Mouse (Mus musculus) frontal cortex, postnatal 25 days (tissue): Measurements from ENCODE around the gene Rtn2.
A peak's percentile ranks its signal among the peaks of the same experiment; 100 is the strongest.

Experiments
- DNase-seq, 2 experiments: peaks; one replicate each; pipeline ENCODE4 v3.0.0; 2022; ENCODE audit warnings: low spot score in 2 of 2

The Rtn2 gene

DNA sequence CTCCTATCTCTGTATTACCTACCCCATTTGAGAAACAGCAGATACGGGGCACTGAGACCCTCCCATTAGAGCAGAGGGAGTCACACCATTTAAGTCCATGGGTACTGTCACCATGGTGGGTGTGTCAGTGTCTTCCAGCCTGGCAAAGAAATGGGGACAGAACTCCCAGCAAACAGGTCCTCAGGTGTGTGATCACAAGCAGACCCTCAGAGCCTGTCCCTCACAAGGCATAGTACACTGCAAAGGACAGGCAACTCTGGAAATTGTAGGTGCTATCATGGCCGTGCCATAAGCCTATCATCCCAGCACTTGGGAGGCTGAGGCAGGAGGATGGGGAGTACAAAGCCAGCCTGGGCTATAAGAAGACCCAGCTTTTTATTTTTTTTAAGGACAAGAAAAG lies 35.8 kb downstream of the Rtn2 start:
- no peak for DNase-seq

DNA sequence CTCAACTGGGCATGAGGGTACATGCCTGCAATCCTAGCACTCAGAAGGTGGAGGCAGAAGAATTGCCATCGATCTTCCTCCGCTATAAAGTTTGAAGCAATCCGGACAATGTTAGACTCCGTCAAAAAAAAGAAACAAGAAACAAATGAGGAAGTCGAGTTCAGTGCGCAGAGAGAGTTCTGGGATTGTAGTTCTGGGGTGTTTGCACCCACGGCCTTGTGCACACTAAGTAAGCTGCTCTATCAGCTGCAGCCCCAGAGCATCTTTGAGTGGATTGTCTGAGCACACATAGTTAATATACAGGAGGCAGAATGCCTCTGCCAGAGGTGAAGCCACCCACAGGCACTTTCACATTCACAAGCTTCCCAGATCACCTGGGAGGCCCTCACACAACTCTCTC lies 36.3 kb downstream of the Rtn2 start:
- no peak for DNase-seq

DNA sequence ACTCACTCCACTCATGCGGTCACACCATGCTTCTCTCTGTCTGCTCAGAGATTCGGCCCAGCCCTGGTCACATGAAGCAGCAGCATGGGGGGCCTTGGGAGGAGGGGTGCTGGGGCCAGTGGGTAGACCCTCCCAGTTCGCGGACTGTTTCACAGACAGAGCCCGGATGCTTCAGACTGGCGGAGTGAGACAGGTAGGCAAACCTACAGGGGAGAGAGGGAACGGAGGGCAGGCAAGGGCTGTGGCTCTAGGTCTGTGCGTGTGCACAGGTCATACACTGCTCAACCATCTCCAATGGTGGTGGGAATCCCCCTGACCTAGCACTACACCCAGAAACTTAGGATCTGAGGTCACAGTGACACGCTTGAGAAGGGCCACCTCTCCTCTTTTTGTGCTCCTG lies 37.0 kb downstream of the Rtn2 start:
- DNase-seq = no peak

DNA sequence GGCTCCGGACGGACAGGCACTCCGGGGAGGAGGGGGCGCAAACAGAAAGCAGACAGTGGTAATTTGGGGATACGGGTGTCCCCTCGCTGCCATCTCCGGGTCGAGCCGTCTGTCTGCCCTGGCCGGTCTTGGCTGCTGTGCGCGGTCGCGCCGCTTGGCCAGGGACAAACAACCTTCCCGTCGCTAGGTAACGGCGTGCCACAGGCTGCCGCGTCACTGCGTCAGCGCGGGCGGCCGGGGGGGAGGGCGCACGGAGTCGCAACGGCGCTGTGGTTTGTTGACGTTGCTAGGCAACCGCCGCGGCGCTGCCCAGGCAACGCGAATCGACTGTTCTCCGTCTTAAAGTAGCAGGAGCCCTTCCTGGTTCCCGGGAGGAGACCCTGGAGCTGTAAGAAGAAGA lies 37.5 kb downstream of the Rtn2 start:
- DNase-seq = peak; percentile 82 to 87

DNA sequence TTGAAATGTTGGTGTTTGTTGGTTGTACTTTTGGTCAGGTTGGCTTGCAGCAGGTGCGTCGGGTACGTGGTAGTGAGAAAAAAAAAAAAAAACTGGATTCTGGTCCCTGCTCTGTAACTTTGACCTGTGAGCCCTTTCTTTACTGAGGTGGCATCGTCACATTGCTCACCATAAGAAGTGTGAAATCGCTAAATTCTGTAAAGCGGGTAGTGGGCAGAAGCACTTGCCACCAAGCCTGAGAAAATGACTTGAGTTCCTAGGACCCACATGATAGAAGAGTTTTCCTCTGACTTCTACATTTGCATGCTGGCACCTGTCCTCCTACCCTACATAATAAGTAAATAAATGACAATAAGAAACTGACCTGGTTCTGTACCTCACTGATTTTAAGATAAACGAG lies 38.2 kb downstream of the Rtn2 start:
- DNase-seq = no peak

DNA sequence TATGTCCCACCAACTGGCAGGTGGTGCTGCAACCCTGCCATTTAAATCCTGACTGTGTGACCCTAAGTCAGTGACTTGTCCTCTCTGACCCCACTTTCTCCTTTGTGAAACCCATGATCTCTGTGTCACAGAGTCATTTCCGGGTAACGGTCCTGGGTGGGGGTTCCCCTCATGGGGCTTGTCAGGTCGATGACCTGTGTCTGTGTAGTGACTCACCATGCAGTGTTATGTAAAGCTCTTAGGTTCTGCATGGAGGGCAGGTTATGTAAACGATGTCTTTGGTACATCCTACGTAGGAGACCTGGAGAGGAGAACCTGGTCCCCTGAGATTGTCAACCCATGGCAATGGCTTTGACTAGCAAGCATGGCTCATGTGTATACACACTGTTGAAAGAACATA lies 39.0 kb downstream of the Rtn2 start:
- DNase-seq = no peak

DNA sequence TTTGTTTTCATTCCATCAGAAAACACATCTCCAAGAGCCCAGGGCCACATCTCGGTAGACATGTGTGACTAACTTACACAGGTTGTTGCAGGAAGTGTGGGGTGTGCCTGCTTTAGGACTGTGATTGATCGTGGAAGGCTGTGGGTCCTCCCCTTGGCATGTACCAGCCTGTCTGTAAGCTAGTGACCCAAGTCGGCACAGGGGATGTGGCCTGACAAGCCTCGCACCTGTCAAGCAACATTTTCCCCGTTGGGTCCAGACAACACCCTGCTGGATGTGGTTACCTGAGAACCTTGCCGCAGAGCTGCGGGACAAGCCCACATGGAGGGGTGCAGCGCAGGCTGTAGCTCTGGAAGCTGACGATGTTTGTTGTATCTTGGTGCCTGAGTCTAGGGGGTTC lies 40.1 kb downstream of the Rtn2 start:
- DNase-seq = no peak

DNA sequence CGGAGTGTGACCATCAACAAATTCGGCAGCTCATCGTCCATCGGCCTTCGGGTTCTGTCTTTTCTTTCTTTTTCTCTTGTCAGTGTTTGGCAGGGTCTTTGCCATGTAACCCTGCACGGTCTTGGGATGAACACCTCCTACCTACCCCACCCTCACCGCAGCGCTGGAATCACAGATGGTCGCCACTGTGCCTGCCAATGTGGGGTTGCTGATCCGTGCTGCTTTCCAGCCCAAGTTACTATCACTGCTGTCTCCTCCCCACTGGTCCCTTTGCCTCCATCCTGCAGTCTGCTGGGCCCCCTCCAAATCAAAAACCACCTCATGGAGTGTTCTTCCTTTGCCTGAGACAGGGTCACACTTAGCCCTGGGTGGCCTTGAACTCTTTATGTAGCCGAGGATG lies 41.8 kb downstream of the Rtn2 start:
- DNase-seq = no peak

DNA sequence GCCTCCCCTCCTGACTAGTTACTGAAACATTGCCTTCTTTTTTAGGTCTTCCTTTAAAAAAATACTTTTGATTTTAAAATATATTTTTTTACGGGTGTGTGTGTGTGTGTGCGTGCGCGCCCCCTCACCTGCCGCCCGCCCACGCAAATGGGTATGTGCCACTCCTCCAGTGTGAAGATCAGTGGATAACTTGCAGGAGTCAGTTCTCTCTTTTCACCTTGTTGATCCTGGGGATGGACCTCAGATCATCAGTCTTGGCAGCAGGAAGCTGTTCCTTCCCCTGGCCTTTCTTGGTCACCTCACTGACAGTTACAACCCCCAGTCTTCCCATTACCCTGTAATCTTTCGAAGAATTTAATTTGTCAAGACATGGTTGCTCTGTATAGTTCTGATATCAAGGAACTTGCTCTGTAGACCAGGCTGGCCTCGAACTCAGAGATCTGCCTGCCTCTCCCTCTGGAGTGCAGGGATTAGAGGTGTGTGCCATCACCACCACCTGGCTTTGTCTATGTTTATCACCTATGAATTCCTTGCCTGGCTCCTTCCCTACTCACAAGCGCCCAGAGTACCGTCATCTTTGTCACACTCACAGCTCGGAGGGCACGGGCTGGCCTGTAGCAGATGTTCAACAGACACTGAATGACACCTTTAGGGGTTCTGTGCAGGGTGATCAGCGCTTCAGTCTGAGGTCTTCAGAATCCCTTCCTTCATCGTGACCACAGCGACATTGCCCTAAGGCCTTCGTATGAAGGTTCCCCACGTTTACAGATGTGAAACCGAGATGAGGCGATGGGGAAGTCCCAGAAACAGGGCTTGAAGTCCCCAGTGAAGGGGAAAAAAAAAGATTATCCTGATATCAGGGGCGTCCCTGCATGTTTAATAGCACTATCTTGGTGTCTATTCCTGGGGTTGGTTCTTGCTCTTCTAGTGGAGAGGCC lies 43.1 kb downstream of the Rtn2 start:
- no peak for DNase-seq

DNA sequence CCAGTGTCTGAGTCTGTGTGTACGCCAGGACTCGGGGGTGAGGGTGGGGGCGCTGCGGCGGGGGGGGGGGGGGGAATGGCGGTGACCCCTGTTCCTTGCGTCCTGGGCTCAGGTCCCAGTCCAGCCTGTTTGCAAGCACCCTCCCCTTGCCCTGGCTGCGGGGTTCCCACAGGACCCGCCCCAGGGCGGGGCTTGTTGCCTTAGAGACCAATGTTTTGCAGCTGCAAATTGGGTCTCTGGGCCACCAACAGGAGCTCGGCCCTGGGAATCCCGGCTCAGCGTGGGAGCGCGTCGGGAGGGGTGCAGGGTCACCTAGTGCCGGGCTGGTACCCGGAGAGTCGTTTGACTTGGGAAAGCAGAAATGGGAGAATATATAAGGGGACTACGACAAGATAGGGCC lies 43.9 kb downstream of the Rtn2 start:
- no peak for DNase-seq

DNA sequence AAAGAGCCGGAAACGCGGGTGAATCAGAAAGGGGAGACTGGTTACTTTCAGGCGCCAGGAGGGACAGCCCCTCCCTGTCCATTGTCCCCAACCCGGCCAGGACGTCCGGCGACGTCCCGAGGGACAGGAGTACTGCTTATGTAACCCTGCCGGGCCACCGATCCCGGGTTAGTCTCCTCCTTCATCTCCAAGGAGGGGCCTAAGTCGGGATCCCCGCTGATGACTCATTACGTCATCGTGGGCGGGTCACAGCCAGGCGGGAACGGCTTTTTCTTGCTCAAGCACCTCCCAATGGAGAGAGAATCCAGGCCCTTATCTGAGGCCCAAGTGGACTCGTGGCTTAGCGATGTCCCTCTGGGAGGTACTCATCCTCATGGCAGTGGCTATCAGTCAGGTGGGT lies 44.7 kb downstream of the Rtn2 start:
- DNase-seq = peak; percentile 64 to 80

DNA sequence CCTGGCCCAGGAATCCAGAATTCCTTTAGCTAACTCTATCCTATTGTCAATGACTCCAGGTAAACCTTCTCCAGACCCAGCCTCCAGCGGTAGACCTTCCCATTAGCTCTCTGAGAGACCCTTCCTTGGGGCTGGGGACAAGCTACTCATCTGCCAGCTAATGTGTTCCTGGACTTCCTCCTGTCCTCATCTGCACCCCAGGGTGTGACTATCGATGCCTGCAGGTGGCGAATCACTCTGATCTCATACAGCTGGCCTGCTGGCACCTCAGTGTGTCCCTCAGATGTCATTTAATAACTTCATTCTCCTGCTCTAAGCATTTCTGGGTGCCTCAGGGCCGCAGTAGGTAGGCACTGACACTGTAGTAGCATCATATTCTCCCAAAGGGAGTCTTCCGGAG lies 45.4 kb downstream of the Rtn2 start:
- no peak for DNase-seq

DNA sequence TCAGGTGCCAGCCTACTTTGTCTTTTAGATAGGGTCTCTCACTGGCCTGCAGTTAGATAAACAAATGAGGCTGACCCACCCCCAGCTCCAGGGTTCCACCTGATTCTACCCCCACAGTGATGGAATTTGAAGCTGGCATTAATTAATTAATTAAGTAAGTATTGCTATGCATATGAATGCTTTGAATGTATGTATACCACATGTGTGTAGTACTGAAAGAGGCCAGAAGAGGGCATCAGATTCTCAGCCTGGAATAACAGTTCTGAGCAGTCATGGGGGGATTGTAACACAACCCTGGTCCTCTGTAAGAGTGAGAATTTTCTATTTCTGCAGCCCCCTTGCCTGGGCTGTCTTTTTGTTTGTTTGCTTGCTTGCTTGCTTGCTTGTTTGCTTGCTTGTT lies 46.0 kb downstream of the Rtn2 start:
- DNase-seq = no peak

DNA sequence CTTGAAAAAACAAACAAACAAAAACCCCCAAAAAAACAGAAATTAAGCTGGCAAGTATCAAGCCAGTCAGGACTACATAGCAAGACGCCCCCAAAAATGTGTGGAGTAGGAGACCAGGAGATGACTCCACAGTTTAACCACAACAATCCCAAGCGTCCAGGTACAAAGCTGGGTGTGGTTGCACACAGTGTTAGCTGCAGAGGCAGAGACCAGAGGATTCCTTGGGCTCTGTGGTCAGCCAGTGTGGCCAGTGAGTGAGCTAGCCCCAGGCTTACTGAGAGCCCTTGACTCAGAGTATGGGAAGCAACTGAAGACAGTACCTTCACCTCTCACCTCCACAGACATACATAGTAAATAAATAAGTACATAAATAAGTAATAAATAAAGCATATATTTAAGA lies 49.5 kb downstream of the Rtn2 start:
- DNase-seq = no peak

DNA sequence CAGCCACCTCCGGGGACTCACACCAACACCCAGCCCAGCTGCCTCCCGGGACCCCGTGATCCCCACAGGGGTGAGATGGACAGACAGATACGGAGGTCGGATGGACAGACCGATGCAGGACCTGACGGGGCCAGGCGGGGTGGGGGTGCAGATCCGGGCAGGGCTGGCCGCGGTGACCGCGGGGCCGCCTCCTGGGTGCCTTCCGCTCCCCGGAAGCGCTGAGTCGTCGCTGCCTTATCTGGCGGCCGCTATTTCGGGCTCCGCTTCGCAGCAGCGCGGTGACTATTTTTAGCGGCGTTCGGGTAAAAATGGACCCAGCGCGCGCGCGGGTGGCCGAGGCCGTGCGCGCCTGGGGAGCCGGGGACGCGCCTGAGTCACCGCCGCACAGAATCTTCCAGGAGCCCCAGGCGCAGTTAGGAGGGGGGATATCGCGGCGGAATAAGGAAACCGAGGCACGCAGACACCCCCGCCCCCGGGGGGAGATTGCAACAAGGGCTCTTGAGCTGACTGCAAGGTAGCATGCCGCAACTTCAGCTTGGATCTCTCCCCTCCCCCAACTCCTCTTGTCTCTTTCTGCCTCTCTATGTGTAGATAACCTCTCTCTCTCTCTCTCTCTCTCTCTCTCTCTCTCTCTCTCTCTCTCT lies 50.4 kb downstream of the Rtn2 start:
- peak; percentile 68 to 74 for DNase-seq

DNA sequence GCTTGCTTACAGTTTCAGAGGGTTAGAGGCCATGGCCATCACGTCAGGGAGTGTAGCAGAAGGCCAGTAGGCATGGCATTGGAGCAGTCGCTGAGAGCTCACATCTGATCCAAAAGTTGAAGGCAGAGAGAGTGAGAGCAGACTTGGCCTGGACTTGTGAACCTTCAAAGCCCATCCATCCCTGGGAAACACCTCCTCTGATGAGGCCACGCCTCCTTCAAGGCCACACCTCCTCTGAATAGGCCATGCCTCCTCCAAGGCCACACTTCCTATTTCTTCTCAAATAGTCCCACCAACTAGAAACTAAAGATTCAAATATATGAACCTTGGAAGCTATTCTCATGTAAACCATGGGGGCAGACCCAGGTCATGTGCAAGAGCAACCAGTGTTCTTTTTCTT lies 53.2 kb downstream of the Rtn2 start:
- no peak for DNase-seq

DNA sequence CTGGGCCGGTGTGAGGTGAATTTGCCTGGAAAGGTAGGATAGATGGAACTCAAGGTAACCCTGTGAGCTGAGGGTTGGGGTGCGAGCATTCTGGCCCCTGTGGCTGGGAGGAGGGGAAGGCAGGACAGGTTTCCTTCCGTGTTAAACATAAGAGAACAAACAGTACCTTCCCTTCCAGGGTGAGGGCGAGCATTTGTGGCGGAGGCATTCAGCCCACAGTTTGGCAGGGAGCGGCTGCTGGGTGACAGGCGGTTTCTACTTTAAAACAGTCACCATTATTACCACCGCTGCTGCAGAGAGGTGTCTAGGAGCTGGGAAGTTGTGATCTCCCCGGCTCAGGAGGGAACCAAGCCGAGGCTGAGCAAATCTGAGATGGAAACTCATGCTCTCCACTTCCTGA lies 54.7 kb downstream of the Rtn2 start:
- no peak for DNase-seq

DNA sequence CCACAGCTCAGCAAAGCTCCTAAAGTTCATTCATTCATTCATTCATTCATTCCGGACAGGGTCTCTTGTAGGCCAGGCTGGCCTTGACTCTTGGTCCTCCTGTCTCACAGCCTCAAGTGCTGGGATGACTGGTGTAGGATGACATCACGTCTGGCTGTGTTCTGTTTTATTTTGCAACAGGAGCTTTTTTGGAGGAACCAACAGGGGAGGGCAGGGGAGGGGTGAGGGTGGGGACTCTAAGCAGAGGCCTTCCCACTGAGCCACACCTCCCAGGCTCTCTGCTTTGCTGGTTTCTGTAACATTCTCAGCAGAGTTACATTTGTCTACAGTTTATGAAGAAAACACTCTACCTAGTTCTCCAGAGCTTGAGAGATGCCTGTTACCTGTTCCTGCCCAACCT lies 55.6 kb downstream of the Rtn2 start:
- no peak for DNase-seq

DNA sequence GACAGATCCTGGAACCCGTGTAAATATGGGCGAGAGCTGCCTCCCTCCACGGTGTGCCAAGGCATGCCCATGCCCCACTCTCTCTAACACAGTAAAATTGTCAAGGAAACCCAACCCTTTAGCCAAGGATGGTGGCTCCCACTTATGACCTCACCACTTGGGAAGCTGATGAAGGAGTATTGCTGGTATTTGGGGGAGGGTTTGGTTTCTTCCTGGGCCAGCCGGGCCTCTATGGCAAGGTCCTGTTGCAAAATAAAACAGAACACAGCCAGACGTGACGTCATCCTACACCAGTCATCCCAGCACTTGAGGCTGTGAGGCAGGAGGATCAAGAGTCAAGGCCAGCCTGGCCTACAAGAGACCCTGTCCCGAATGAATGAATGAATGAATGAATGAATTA lies 56.2 kb downstream of the Rtn2 start:
- no peak for DNase-seq

DNA sequence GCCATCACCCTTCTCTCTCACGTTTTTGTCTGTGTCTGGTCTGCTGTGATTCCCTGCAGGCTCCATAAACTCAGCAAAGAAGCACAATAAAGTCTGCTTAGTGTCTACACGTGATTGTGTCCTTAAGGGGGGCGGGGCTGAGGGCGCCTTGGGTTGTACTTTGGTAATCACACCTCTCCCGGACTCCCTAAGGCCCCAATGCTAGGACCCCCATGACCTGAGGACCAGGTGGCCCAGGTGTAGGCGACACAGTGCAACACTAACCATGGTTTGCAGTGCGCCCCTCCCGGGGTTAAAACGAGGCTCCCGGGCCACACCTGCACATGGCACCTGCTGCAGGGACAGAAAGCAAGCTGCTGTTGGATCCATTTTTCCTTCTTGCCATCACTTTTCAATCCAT lies 58.8 kb downstream of the Rtn2 start:
- no peak for DNase-seq

DNA sequence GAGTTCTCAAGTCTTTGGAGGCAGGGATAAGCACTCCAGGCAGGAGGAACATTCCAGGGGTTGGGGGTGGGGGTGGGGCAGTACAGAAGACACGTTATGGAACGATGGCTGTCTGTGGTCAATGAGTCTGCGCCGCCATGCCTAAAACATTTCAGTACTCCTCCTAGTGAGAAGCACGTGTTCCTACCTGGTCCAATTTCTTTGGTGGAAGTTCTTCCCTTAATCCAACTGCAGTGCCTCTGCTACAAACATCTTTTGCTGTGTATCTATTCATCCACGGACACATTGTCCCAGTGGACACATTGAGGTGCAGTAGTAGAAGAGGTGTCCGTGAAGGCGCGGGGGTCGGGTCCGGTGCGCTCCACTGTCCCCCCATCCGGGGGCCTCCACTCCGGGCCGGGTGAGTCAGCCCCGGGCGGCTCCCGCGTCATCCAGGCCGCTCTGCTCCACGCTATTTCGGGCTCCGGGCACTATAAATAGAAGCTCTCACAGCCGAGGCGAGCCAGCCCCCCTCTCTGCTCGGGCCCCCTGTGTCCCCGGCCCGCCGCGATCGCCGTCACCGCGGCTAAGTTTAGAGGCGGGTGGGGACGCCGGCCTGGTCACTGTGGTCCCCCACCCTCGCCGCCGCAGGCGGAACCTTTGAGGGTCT lies 59.5 kb downstream of the Rtn2 start:
- DNase-seq = no peak

DNA sequence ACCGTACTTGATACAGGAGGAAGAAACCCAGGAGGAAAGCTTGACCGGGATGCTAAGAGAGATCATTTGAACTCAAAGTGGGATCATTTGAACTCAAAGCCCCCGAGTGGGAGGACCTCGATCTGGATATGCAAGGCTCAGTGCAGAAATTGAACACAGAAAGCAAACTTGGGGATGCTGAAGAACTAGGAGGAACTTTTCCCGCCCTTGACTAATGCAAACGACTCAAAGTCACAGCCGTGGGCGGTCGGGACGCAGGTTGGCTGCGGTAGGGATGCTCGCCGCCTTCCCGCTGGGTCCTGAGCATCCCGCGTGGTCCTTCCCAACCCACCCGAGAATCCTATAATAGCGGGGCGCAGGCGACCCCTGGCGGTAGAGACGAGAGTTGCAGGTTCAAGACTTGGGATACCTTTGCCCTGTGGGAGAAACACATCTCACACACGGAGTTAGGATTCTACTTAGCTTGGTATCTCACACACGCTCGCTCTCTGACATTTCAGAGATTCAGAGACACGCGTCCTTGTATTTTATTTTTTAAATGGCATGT lies 60.1 kb downstream of the Rtn2 start:
- DNase-seq = peak; percentile 89 to 91
